Mouse (Mus musculus) liver, adult 2 months (tissue): ENCODE measurements at regions not wholly inside any gene's neighbourhood (a gene's known extent, or its start where the extent isn't known, plus 50 kb on each side); places are given as distances from the start of the nearest gene placed in this dataset.

ENCODE experiments used
- CTCF ChIP-seq: fragments of 200-500 bp; IDR thresholded peaks from 2 replicates; pipeline ENCODE4 v1.5.1; 2011; ENCODE audit warnings: low read depth, low read length, control low read depth
- POLR2A ChIP-seq: fragments of 200-500 bp; IDR thresholded peaks from 2 replicates; pipeline ENCODE4 v1.6.1; 2011; ENCODE audit warnings: low read length, control low read depth; ENCODE audit not compliant: insufficient read depth; ENCODE audit errors: extremely low read depth

- TF ChIP-seq POLR2A (no peak), CTCF (no peak)
Observed at GRCm38 (mm10) chr13:53734944-53735343, 262.1 kb upstream of the Msx2 start.
